Mouse (Mus musculus) ES-E14 (cell line): ENCODE data around the gene Clec1b.

Experiments
- CHD2 ChIP-seq: IDR thresholded peaks from 2 replicates; pipeline ENCODE4 v1.6.1; 2014; ENCODE audit warnings: mild to moderate bottlenecking, low read depth, low read length, inconsistent platforms
- HCFC1 ChIP-seq: IDR thresholded peaks from 2 replicates; pipeline ENCODE4 v1.6.1; 2012; ENCODE audit warnings: low read length, inconsistent platforms, borderline replicate concordance; ENCODE audit not compliant: insufficient read depth
- MAFK ChIP-seq: IDR thresholded peaks from 2 replicates; pipeline ENCODE4 v1.6.1; 2014; ENCODE audit warnings: mild to moderate bottlenecking, low read depth, low read length, inconsistent platforms; ENCODE audit not compliant: insufficient read depth
- ZNF384 ChIP-seq: IDR thresholded peaks from 2 replicates; pipeline ENCODE4 v1.6.1; 2012; ENCODE audit warnings: low read depth, low read length, inconsistent platforms

GRCm38 (mm10) chr6:129438033-129438432 lies 40.9 kb downstream of the Clec1b start:
- TF ChIP-seq MAFK (no peak), HCFC1 (no peak), CHD2 (no peak), ZNF384 (no peak)
